Mouse (Mus musculus): ENCODE measurements at regions not wholly inside any gene's neighbourhood (a gene's known extent, or its start where the extent isn't known, plus 50 kb on each side); places are given as distances from the start of the nearest gene placed in this dataset.

DNA sequence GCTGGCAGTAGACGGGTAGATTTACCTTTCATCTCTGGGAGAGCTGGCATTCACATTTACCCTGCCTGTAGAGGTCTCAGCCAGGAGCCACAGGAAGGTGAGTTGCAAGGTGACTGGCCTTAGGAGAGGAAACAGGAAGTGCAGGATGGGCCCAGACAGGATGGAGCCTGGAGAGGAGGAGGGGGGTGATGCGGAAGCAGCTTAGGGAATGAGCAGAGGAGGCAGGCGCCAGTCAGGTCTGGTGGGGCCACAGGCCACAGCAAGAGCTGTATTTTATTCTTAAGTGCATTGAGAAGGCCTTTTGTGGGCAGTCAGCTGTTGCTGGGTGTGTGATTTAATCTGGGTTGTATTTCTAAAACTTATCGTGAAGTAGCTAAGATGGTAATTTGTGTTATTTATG lies 108.2 kb upstream of the Nxpe4 start:
- Histone ChIP-seq H3K9ac (ENCODE audit: insufficient read depth, low read depth, low read length, poor library complexity, severe bottlenecking) (no peak overlapping the region), H3K36me3 (ENCODE audit: control insufficient read depth, insufficient read depth, low read length, poor library complexity, severe bottlenecking) (no peaks in the 10 kb centered on the region), H3K27ac (ENCODE audit: insufficient read depth, low read depth, low read length, poor library complexity, severe bottlenecking) (no peak overlapping the region), H3K9me3 (ENCODE audit: control insufficient read depth, insufficient read depth, low read depth, low read length) (no peaks in the 10 kb centered on the region), H3K4me3 (ENCODE audit: insufficient read depth in 1 of 2, low read depth in 1 of 2, low read length in 2 of 2, poor library complexity in 1 of 2, severe bottlenecking in 1 of 2) (no peak overlapping the region), H3K4me1 (ENCODE audit: control insufficient read depth in 2 of 2, insufficient read depth in 2 of 2, low read length in 2 of 2, poor library complexity in 1 of 2) (no peaks in the 10 kb centered on the region)
- in situ Hi-C loops (cut with MboI; ENCODE audit: low sequenced_read_pairs in 2 of 2, unreplicated experiment in 2 of 2): no loop called here
- DNase-seq (ENCODE audit: low read depth, low spot score): no peak
- TF ChIP-seq ZC3H11A (IDR thresholded peaks at IDR 0.05; ENCODE audit: borderline replicate concordance, low read depth, low read length) (no peak), MAFK (IDR thresholded peaks at IDR 0.05; ENCODE audit: insufficient read depth, low read depth, low read length) (no peak), ZNF384 (IDR thresholded peaks at IDR 0.05; ENCODE audit: low read depth, low read length) (no peak)

DNA sequence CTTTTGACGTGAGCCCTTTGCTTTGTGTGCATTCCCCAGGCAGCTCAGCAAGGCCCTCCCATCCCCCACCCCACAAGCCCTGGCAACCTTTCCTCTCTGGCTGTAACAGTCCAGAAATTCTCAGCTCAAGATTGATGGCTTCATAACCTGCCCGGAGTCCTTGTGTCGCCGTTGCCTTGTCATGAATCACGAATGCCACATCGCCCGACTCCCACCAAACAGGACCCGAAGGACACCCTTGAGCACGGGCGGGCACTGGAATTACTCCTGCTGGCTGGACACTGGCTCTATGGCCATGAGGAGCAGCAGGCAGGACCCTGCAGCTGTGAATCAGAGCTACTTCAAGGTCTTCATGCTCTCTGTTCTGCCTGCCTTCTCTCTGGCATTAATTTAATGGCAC lies 106.6 kb upstream of the Nxpe4 start:
- no peak overlapping the region for H3K27ac ChIP-seq (ENCODE audit: insufficient read depth, low read depth, low read length, poor library complexity, severe bottlenecking)
- no peak for DNase-seq (ENCODE audit: low read depth, low spot score)
- in situ Hi-C loops (cut with MboI; ENCODE audit: low sequenced_read_pairs in 2 of 2, unreplicated experiment in 2 of 2): no loop called here

DNA sequence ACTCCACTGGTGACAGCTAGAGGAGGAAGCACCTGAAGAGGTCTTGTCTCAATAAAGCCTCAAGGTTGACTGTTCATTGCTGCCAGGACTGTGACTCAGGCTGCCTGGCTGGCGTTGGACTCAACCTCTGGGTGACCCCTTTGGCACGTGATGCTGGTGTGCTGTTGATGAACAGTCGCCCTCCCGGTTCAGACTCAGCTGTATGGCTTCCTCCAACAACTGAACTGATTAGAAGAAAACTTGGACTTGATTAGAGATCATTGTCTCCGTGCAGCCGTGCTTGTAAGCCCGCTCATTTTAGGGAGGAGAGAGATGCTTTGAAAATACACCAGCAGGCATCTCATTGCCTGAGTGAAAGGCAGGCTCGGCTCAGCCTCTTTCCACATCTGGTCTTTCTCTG lies 103.2 kb upstream of the Nxpe4 start:
- DNase-seq (ENCODE audit: low read depth, low spot score): no peak
- H3K4me3 ChIP-seq (ENCODE audit: insufficient read depth in 1 of 2, low read depth in 1 of 2, low read length in 2 of 2, poor library complexity in 1 of 2, severe bottlenecking in 1 of 2): no peak overlapping the region
- TF ChIP-seq ZNF384 (IDR thresholded peaks at IDR 0.05; ENCODE audit: low read depth, low read length) (no peak), ZC3H11A (IDR thresholded peaks at IDR 0.05; ENCODE audit: borderline replicate concordance, low read depth, low read length) (no peak), CHD2 (IDR thresholded peaks at IDR 0.05; ENCODE audit: low read depth, low read length) (no peak), HCFC1 (IDR thresholded peaks at IDR 0.05; ENCODE audit: borderline replicate concordance, insufficient read depth, low read length) (no peak), MAFK (IDR thresholded peaks at IDR 0.05; ENCODE audit: insufficient read depth, low read depth, low read length) (no peak)
- no peak overlapping the region for H3K27ac ChIP-seq (ENCODE audit: insufficient read depth, low read depth, low read length, poor library complexity, severe bottlenecking)
- in situ Hi-C loops (cut with MboI; ENCODE audit: low sequenced_read_pairs in 2 of 2, unreplicated experiment in 2 of 2): no loop called here
- no peak overlapping the region for H3K9ac ChIP-seq (ENCODE audit: insufficient read depth, low read depth, low read length, poor library complexity, severe bottlenecking)
- no peaks in the 10 kb centered on the region for H3K4me1 ChIP-seq (ENCODE audit: control insufficient read depth in 2 of 2, insufficient read depth in 2 of 2, low read length in 2 of 2, poor library complexity in 1 of 2)
- no peaks in the 10 kb centered on the region for H3K9me3 ChIP-seq (ENCODE audit: control insufficient read depth, insufficient read depth, low read depth, low read length)
- H3K36me3 ChIP-seq (ENCODE audit: control insufficient read depth, insufficient read depth, low read length, poor library complexity, severe bottlenecking): no peaks in the 10 kb centered on the region

More for the DNA sequence above, 106.6 kb upstream of the Nxpe4 start:
- Histone ChIP-seq H3K4me1 (ENCODE audit: control insufficient read depth in 2 of 2, insufficient read depth in 2 of 2, low read length in 2 of 2, poor library complexity in 1 of 2) (no peaks in the 10 kb centered on the region), H3K4me3 (ENCODE audit: insufficient read depth in 1 of 2, low read depth in 1 of 2, low read length in 2 of 2, poor library complexity in 1 of 2, severe bottlenecking in 1 of 2) (no peak overlapping the region), H3K36me3 (ENCODE audit: control insufficient read depth, insufficient read depth, low read length, poor library complexity, severe bottlenecking) (no peaks in the 10 kb centered on the region), H3K9ac (ENCODE audit: insufficient read depth, low read depth, low read length, poor library complexity, severe bottlenecking) (no peak overlapping the region), H3K9me3 (ENCODE audit: control insufficient read depth, insufficient read depth, low read depth, low read length) (no peaks in the 10 kb centered on the region)
- TF ChIP-seq ZC3H11A (IDR thresholded peaks at IDR 0.05; ENCODE audit: borderline replicate concordance, low read depth, low read length) (no peak), MAFK (IDR thresholded peaks at IDR 0.05; ENCODE audit: insufficient read depth, low read depth, low read length) (no peak), ZNF384 (IDR thresholded peaks at IDR 0.05; ENCODE audit: low read depth, low read length) (no peak), HCFC1 (IDR thresholded peaks at IDR 0.05; ENCODE audit: borderline replicate concordance, insufficient read depth, low read length) (no peak), CHD2 (IDR thresholded peaks at IDR 0.05; ENCODE audit: low read depth, low read length) (no peak)

DNA sequence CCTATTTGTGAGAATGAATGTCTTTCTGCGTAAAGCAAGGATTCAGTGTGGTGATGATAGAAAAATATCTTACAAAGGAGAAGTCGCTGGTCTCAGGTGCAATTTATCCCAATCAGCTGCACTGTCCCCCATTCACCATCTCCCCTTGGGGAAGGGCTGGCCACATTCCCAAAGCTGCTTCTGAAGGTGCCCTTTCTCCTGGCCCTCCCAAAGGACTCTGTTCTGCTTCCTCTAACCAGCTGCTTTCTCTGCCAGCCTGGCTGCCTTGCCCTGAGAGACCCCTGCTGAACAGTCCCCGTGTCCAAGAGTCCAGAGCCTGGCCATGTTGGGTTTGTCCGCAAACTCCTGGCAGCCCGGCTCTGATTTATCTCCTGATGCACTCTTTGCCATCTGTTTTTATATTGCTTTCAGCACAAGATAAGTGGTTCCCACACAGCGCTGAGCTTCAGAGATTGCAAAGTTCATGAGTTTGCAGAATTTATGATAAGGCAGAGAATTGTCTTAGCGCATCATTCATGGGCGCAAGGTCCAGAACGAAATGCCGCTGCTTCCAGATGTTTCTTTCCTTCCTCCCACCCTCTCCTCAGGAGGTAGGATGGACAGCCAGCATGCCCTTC lies 102.2 kb upstream of the Nxpe4 start:
- TF ChIP-seq CHD2 (IDR thresholded peaks at IDR 0.05; ENCODE audit: low read depth, low read length): no peak
- Histone ChIP-seq H3K9me3 (ENCODE audit: control insufficient read depth, insufficient read depth, low read depth, low read length) (no peaks in the 10 kb centered on the region), H3K9ac (ENCODE audit: insufficient read depth, low read depth, low read length, poor library complexity, severe bottlenecking) (no peak overlapping the region), H3K4me3 (ENCODE audit: insufficient read depth in 1 of 2, low read depth in 1 of 2, low read length in 2 of 2, poor library complexity in 1 of 2, severe bottlenecking in 1 of 2) (no peak overlapping the region), H3K36me3 (ENCODE audit: control insufficient read depth, insufficient read depth, low read length, poor library complexity, severe bottlenecking) (no peaks in the 10 kb centered on the region), H3K4me1 (ENCODE audit: control insufficient read depth in 2 of 2, insufficient read depth in 2 of 2, low read length in 2 of 2, poor library complexity in 1 of 2) (no peaks in the 10 kb centered on the region), H3K27ac (ENCODE audit: insufficient read depth, low read depth, low read length, poor library complexity, severe bottlenecking) (no peak overlapping the region)
- no peak for DNase-seq (ENCODE audit: low read depth, low spot score)
- in situ Hi-C loops (cut with MboI; ENCODE audit: low sequenced_read_pairs in 2 of 2, unreplicated experiment in 2 of 2): no loop called here

DNA sequence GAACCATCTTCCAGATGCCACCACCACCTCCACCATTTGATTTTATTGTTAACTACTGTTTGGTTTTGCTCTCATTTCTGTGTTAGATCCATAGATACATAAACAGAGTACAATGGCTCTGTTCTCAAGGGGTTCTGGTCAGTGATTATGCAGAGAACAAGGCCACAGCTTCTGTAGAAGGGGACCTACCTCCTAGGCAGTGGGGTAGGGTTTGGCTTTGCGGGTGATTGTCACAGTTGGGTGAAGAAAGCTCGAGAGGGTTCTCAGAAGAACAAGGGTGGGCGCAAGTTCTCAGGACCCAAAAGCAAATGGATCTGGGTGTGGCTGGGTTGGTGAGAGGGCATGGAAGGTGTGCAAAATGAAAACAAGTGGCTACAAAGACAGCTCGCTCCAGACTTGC lies 100.8 kb upstream of the Nxpe4 start:
- H3K9me3 ChIP-seq (ENCODE audit: control insufficient read depth, insufficient read depth, low read depth, low read length): no peaks in the 10 kb centered on the region
- no peak overlapping the region for H3K27ac ChIP-seq (ENCODE audit: insufficient read depth, low read depth, low read length, poor library complexity, severe bottlenecking)
- H3K36me3 ChIP-seq (ENCODE audit: control insufficient read depth, insufficient read depth, low read length, poor library complexity, severe bottlenecking): no peaks in the 10 kb centered on the region
- no peak overlapping the region for H3K9ac ChIP-seq (ENCODE audit: insufficient read depth, low read depth, low read length, poor library complexity, severe bottlenecking)
- H3K4me3 ChIP-seq (ENCODE audit: insufficient read depth in 1 of 2, low read depth in 1 of 2, low read length in 2 of 2, poor library complexity in 1 of 2, severe bottlenecking in 1 of 2): no peak overlapping the region
- in situ Hi-C loops (cut with MboI; ENCODE audit: low sequenced_read_pairs in 2 of 2, unreplicated experiment in 2 of 2): no loop called here
- no peaks in the 10 kb centered on the region for H3K4me1 ChIP-seq (ENCODE audit: control insufficient read depth in 2 of 2, insufficient read depth in 2 of 2, low read length in 2 of 2, poor library complexity in 1 of 2)
- no peak for DNase-seq (ENCODE audit: low read depth, low spot score)
- TF ChIP-seq MAFK (IDR thresholded peaks at IDR 0.05; ENCODE audit: insufficient read depth, low read depth, low read length): no peak
